Mouse (Mus musculus) R1 (cell line): Measurements from ENCODE around the gene Rubcnl.

Experiments used
- DNase-seq: peaks from one replicate; pipeline ENCODE4 v3.0.0-alpha.2; 2018; ENCODE audit warnings: low read depth, low spot score

Rubcnl gene

GRCm38 (mm10) chr14:75017877-75018825, 2.3 kb downstream of the Rubcnl start:
- DNase-seq = no peak

GRCm38 (mm10) chr14:75018829-75019228, 3.0 kb downstream of the Rubcnl start:
- DNase-seq = no peak

GRCm38 (mm10) chr14:75020581-75021253, 4.9 kb downstream of the Rubcnl start:
- no peak for DNase-seq

- DNase-seq = no peak
Observed at GRCm38 (mm10) chr14:75022522-75022921, 6.7 kb downstream of the Rubcnl start.

- no peak for DNase-seq
Observed at GRCm38 (mm10) chr14:75024793-75025710, 9.2 kb downstream of the Rubcnl start.

GRCm38 (mm10) chr14:75030764-75031163, 14.9 kb downstream of the Rubcnl start:
- DNase-seq = no peak

GRCm38 (mm10) chr14:75031999-75032575, 16.3 kb downstream of the Rubcnl start:
- DNase-seq = no peak

GRCm38 (mm10) chr14:75032742-75033141, 16.9 kb downstream of the Rubcnl start:
- DNase-seq = no peak

- no peak for DNase-seq
Observed at GRCm38 (mm10) chr14:75034240-75034639, 18.4 kb downstream of the Rubcnl start.

- peak; percentile 88 for DNase-seq
Observed at GRCm38 (mm10) chr14:75035431-75035830, 19.6 kb downstream of the Rubcnl start.

- no peak for DNase-seq
Observed at GRCm38 (mm10) chr14:75045184-75045583, 29.4 kb downstream of the Rubcnl start.

- peak; percentile 67 for DNase-seq
Observed at GRCm38 (mm10) chr14:75052451-75052850, 36.6 kb downstream of the Rubcnl start.

GRCm38 (mm10) chr14:75054455-75055343, 38.9 kb downstream of the Rubcnl start:
- DNase-seq = no peak

- DNase-seq = no peak
Observed at GRCm38 (mm10) chr14:75056861-75057431, 41.1 kb downstream of the Rubcnl start.

GRCm38 (mm10) chr14:75060562-75060961, 44.7 kb downstream of the Rubcnl start:
- DNase-seq = peak; percentile 54

- no peak for DNase-seq
Observed at GRCm38 (mm10) chr14:75063936-75064335, 48.1 kb downstream of the Rubcnl start.

- peak; percentile 83 for DNase-seq
Observed at GRCm38 (mm10) chr14:75064520-75064919, 48.7 kb downstream of the Rubcnl start.

GRCm38 (mm10) chr14:75065211-75065610, 49.4 kb downstream of the Rubcnl start:
- no peak for DNase-seq

GRCm38 (mm10) chr14:75068430-75069112, 52.7 kb downstream of the Rubcnl start:
- no peak for DNase-seq
